Mouse (Mus musculus): ENCODE results near the gene Pde4d. TPM values are rescaled to one million over a fixed set of nuclear protein-coding genes. Genes with fewer than 3 reads are reported as not detected.

Pde4d gene
- polyA plus RNA-seq, 2 experiments from 2014 or later: 5.5 to 7.3 TPM

DNA sequence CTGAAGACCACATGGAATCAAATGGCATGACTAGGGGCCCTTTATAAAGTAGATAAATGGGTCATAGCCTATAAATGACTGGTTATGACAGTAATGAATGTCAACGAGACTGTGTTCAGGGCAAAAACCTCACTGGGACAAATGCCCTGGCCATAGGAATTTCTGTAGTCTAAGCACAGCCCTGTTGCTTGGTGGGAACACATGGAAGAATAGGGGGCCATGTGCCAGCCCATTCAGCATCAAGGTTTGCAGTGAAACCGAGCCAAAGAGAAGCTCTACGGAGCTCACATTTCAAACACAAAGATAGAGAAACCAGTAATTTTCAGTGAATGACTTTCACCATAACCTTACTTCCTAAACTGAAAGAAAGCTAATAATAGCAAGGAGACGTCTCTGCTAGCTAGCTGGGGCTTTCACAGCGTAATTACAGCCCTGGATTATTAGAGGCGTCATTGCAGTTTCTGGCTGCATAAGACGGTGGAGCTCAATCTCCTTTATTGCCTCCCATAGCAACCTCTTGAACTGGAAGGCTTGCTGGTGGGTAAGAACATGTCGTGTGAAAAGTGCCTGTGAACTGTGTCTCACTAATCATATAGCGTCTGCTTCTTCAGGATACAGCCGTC lies 1533.2 kb downstream of the Pde4d start:
- no peak for ATAC-seq

DNA sequence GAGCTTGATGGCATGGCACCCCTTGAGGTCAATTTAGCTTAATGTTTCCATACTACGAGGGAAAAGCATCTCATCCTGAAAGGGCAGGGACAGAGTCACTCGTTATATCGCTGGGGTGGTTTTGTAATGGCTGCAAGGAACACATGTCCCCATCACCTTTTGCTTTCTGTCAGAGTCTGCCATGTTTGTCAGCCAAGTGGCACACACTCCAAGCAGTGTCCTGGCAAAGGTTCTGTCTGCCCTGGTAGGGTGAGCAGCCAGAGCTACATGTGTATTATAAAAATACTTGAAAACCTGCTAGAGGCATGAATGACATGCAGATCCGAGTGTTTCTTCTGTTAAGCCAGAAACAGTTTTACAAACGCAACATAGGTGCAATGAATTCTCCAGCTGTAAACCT lies 1535.7 kb downstream of the Pde4d start:
- ATAC-seq: no peak

DNA sequence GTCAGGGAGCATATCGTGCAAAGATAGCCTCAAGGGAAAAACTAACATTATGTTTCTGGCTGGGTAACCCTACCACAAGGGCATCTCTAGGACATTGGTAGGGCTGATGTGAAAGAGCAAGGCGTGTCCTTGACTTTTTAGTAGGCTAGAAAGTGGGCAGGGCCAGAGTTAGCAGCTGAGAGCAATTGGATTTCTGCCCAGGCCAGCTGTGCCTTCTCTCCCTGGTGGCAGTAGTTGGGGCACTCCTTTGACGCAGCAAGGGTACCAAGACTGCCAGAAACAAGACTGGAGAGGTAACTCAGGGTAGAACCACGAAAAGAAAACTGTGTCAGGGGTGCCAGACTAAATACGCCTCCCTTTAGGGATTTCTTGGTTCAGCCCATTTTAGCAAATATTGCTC lies 1536.1 kb downstream of the Pde4d start:
- ATAC-seq: no peak

GRCm38 (mm10) chr13:109992775-109993505 lies 1543.2 kb downstream of the Pde4d start:
- no peak for ATAC-seq

GRCm38 (mm10) chr13:109994240-109994764 lies 1544.6 kb downstream of the Pde4d start:
- no peak for ATAC-seq

DNA sequence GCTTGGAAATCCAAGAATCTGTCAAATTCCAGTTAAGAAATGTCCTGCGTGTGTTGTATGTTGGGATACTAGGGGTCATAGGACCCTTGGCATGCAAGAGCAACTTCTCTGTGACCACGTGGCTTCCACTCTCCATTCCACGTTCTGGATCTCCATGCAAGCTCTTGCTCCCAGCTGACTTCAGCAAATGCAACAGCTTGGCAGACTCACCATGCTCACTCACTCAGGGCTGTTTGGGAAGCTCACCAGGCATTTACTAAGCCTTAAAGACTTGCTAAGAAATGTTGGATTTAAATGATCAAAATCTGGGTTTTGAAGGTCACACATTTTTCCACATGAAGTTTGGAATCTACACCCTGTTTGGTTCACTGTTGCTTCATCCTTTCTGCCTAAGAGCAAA lies 1552.3 kb downstream of the Pde4d start:
- ATAC-seq: no peak

Other genes with a start within 250 kb of the Pde4d start
- under 1 TPM; 0.15 to 0.22 TPM for gene Elovl7, start 235.5 kb upstream of the Pde4d start, polyA plus RNA-seq (2017; shearing (Covaris generic))
- gene Depdc1b, start 133.6 kb upstream of the Pde4d start, polyA plus RNA-seq (2017; shearing (Covaris generic)): 1 to 10 TPM in 1 of 2 experiments, under 1 TPM in 1; 0.86 to 2.3 TPM

Measured in CD4-positive, CD25-positive, alpha-beta regulatory T cell, adult 4 months (primary cell).